Mouse (Mus musculus): ENCODE measurements around the gene Ero1l. TPM values are rescaled to one million over a fixed set of nuclear protein-coding genes. Genes with fewer than 3 reads are reported as not detected.

The Ero1l gene
- polyA plus RNA-seq, 1 experiment from 2014 or later, result 55.6 TPM

DNA sequence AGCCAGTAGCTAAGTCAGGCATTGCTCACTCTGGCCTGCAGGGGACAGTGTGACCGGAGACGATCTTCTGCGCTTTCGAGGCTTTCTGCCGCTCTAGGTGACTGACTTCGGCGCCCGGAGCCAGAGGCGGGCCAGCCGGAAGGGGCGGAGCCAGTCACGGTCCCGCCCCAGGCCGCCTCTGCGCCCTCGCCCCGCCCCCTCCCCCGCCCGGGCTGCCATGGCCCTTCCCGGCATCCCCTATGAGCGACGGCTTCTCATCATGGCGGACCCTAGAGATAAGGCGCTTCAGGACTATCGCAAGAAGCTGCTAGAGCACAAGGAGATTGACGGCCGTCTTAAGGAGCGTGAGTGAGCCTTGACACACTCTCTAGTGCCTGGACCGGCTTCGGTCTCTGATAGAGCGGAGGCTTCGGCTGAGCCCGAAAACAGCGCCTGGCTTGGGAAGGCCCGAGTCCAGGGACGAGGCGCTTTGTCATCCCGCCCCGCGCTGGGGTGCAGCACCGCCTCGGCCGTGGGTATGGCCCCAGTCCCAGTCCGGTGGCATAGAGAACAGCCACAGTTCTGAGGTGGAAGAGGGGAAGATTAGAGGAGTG lies 11.1 kb upstream of the Ero1l start, which contains the start of gene Psmc6:
Gene Psmc6 (plus strand): TSS at position 200 of the 593 bp plus-strand sequence.
- peak within 1 kb of the TSS; percentile 90 for H3K27ac ChIP-seq (replicated peaks)
- ATAC-seq (ENCODE audit: low FRiP score, low TSS enrichment), result peak; percentile 97
- peak within 1 kb of the TSS; percentile 85 for H3K4me3 ChIP-seq (ENCODE audit: low read depth, low read length)
- peak within 1 kb of the TSS; percentile 91 for H3K9ac ChIP-seq (ENCODE audit: low read length)
- no peaks in the 10 kb centered on the region for H3K27me3 ChIP-seq (ENCODE audit: control insufficient read depth, insufficient read depth, low read length)
- 0 out of 2 replicates have a peak, but pooled peaks cover 3% of the 10 kb centered on the region for H3K36me3 ChIP-seq (ENCODE audit: control insufficient read depth, insufficient read depth, low read length)
- H3K4me2 ChIP-seq (replicated peaks; ENCODE audit: low read depth), result peak within 1 kb of the TSS; percentile 55
- H3K4me1 ChIP-seq (replicated peaks; ENCODE audit: control insufficient read depth, insufficient read depth), result no peaks in the 10 kb centered on the region
- DNase-seq (ENCODE audit: low spot score), result peak; percentile 95
- no peaks in the 10 kb centered on the region for H3K9me3 ChIP-seq (ENCODE audit: control insufficient read depth, low read length)
- WGBS, result under 1% methylated on average over 44 of the region's 44 CpGs
- TF ChIP-seq CTCF (IDR thresholded peaks at IDR 0.05; ENCODE audit: low read depth) (peak; percentile 94), EP300 (optimal IDR thresholded peaks at IDR 0.05) (no peak)

DNA sequence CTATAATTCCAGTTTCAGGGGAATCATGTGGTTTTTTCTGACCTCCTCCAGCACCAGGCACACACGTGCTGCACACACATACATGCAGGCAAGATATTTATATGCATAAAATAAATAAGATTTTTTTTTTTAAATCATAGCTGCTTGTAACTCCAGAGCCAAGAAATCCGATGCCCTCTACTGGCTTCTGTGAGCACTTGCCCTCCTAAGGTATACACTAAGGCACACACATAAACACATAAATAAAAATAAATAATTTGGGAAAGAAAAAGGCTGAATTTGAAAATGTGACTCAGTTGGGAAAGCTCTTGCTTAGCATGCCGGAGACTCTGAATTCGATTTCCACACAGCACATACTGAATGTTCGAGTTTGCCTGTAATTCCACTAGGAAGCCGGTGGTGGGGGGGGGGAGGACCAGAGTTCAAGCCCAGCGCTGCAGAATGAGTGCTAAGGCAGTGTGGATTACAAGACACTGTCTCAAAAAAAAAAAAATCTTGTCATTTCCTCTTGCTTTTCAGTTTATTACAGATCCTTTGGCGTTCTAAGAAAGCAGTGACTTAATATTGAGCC lies 10.5 kb upstream of the Ero1l start:
- H3K9me3 ChIP-seq (ENCODE audit: control insufficient read depth, low read length), result no peaks in the 10 kb centered on the region
- peak overlapping the region; percentile 85 for H3K4me3 ChIP-seq (ENCODE audit: low read depth, low read length)
- no peak overlapping the region for H3K27ac ChIP-seq (replicated peaks)
- H3K4me1 ChIP-seq (replicated peaks; ENCODE audit: control insufficient read depth, insufficient read depth), result no peaks in the 10 kb centered on the region
- peak overlapping the region; percentile 48 for H3K4me2 ChIP-seq (replicated peaks; ENCODE audit: low read depth)
- ATAC-seq (ENCODE audit: low FRiP score, low TSS enrichment) (peak; percentile 47; the same call in 1 of the 2 replicates), DNase-seq (ENCODE audit: low spot score) (no peak)
- WGBS, result 10% methylated on average over 8 of the region's 8 CpGs
- H3K36me3 ChIP-seq (ENCODE audit: control insufficient read depth, insufficient read depth, low read length), result 0 out of 2 replicates have a peak, but pooled peaks cover 3% of the 10 kb centered on the region
- no peaks in the 10 kb centered on the region for H3K27me3 ChIP-seq (ENCODE audit: control insufficient read depth, insufficient read depth, low read length)
- H3K9ac ChIP-seq (ENCODE audit: low read length), result no peak overlapping the region
- TF ChIP-seq EP300 (optimal IDR thresholded peaks at IDR 0.05), result no peak
- TF ChIP-seq CTCF (IDR thresholded peaks at IDR 0.05; ENCODE audit: low read depth), result no peak

DNA sequence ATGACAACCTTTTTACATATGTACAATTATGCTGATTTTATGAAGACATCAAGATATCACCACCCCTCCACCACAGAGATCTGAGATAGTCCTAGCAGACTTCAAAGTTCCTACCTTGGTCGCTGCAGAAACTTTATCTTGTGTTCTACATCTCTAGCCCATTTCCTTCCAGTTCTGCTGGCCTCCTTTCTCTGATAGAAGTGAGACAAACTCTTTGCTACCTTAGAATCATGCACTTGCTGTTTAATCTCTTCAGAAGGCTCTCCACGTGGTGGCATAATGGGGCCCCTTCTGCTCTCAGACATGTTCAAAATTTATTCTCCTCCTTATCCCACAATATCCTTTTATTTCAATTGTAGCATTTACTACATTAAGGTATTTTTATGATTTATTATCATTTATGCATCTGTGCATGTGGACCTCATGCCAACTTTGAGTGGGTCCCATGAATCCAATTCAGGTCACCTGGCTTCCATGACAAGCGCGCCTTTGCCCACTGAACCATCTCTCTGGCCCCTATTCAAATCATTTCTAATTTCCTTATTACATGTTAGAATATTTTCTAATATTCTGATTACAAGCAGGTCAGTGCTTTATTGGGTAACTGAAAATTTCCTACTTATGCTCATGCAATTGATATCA lies 9.6 kb upstream of the Ero1l start:
- DNase-seq (ENCODE audit: low spot score), result no peak
- TF ChIP-seq CTCF (IDR thresholded peaks at IDR 0.05; ENCODE audit: low read depth), result no peak
- no peak for TF ChIP-seq EP300 (optimal IDR thresholded peaks at IDR 0.05)
- H3K4me1 ChIP-seq (replicated peaks; ENCODE audit: control insufficient read depth, insufficient read depth), result no peaks in the 10 kb centered on the region
- H3K36me3 ChIP-seq (ENCODE audit: control insufficient read depth, insufficient read depth, low read length), result 0 out of 2 replicates have a peak, but pooled peaks cover 3% of the 10 kb centered on the region
- 86% methylated on average over 4 of the region's 4 CpGs for WGBS
- no peaks in the 10 kb centered on the region for H3K27me3 ChIP-seq (ENCODE audit: control insufficient read depth, insufficient read depth, low read length)
- H3K4me3 ChIP-seq (ENCODE audit: low read depth, low read length), result no peak overlapping the region
- no peak overlapping the region for H3K27ac ChIP-seq (replicated peaks)
- H3K9me3 ChIP-seq (ENCODE audit: control insufficient read depth, low read length), result no peaks in the 10 kb centered on the region
- H3K9ac ChIP-seq (ENCODE audit: low read length), result no peak overlapping the region
- no peak overlapping the region for H3K4me2 ChIP-seq (replicated peaks; ENCODE audit: low read depth)
- ATAC-seq (ENCODE audit: low FRiP score, low TSS enrichment), result no peak

DNA sequence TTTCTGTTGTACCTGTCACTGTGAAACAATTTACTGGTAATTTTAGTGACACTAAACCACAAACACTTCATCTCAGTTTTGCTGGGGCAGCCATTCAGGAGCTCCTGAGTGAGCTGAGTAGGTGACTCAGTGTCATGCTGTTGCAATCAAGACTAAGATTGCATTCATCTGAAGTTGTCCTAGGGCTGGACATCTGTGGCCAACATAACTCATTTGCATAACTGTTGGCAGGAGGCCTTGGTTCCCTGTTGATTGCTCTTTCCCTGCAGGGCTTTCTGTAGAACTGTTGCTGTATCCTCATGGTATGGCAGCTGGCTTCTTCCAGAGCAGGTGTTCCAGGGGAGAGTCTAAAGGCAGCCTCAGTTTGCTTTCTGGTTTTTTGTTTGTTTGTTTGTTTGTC lies 6.9 kb upstream of the Ero1l start:
- ATAC-seq (ENCODE audit: low FRiP score, low TSS enrichment), result peak; percentile 46; the same call in 1 of the 2 replicates
- Histone ChIP-seq H3K9me3 (ENCODE audit: control insufficient read depth, low read length) (no peaks in the 10 kb centered on the region), H3K27me3 (ENCODE audit: control insufficient read depth, insufficient read depth, low read length) (no peaks in the 10 kb centered on the region)

DNA sequence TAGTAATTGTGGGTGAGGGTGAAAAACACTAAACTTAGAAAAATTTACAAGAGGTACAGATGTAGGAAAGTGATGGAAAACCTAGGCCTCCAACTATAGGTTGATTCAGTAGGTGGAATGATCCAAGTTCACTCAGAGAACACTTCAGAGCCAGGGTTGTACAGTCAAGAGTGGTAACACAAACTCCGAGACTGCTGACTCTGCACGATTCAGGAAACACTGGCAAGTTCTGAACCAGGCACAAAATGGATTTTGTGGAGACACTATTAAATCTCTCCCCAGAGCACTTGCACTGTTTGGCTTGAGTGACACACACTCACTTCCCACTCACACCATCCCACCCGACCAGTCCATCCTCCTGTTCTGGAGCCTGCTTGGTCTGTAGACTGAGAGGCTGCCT lies 4.7 kb upstream of the Ero1l start:
- no peaks in the 10 kb centered on the region for H3K36me3 ChIP-seq (ENCODE audit: control insufficient read depth, insufficient read depth, low read length)
- no peaks in the 10 kb centered on the region for H3K27me3 ChIP-seq (ENCODE audit: control insufficient read depth, insufficient read depth, low read length)
- TF ChIP-seq CTCF (IDR thresholded peaks at IDR 0.05; ENCODE audit: low read depth), result no peak
- no peak for TF ChIP-seq EP300 (optimal IDR thresholded peaks at IDR 0.05)
- DNase-seq (ENCODE audit: low spot score), result no peak
- no peak overlapping the region for H3K4me2 ChIP-seq (replicated peaks; ENCODE audit: low read depth)
- no peaks in the 10 kb centered on the region for H3K4me1 ChIP-seq (replicated peaks; ENCODE audit: control insufficient read depth, insufficient read depth)
- no peaks in the 10 kb centered on the region for H3K9me3 ChIP-seq (ENCODE audit: control insufficient read depth, low read length)
- no peak overlapping the region for H3K4me3 ChIP-seq (ENCODE audit: low read depth, low read length)
- no peak overlapping the region for H3K27ac ChIP-seq (replicated peaks)
- no peak overlapping the region for H3K9ac ChIP-seq (ENCODE audit: low read length)
- no peak for ATAC-seq (ENCODE audit: low FRiP score, low TSS enrichment)
- WGBS, result 72% methylated on average over 3 of the region's 3 CpGs

More for the DNA sequence above, 6.9 kb upstream of the Ero1l start:
- no peaks in the 10 kb centered on the region for H3K36me3 ChIP-seq (ENCODE audit: control insufficient read depth, insufficient read depth, low read length)
- DNase-seq (ENCODE audit: low spot score), result peak; percentile 30
- H3K4me3 ChIP-seq (ENCODE audit: low read depth, low read length), result no peak overlapping the region
- H3K9ac ChIP-seq (ENCODE audit: low read length), result no peak overlapping the region
- H3K27ac ChIP-seq (replicated peaks), result no peak overlapping the region
- H3K4me1 ChIP-seq (replicated peaks; ENCODE audit: control insufficient read depth, insufficient read depth), result no peaks in the 10 kb centered on the region
- H3K4me2 ChIP-seq (replicated peaks; ENCODE audit: low read depth), result no peak overlapping the region
- TF ChIP-seq CTCF (IDR thresholded peaks at IDR 0.05; ENCODE audit: low read depth) (no peak), EP300 (optimal IDR thresholded peaks at IDR 0.05) (no peak)

DNA sequence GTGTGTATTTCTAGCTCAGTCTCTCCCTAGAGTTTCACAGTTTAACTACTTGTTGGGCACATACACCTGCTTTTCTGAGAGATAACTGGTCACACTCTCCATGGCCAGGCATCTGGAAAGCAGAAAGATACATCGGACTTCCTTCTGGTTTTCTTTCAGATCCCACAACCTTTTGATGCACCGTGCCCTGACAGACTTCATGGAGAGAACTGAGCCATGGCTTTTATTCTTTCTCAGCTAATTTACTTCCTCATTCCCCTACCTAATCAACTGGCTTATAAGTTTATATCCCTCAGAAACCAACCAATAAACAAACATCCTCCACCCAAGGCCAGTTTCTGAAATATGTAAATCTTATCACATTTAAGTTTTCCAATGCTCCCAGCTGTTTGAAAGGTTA lies 3.9 kb upstream of the Ero1l start:
- no peaks in the 10 kb centered on the region for H3K4me1 ChIP-seq (replicated peaks; ENCODE audit: control insufficient read depth, insufficient read depth)
- H3K27me3 ChIP-seq (ENCODE audit: control insufficient read depth, insufficient read depth, low read length), result no peaks in the 10 kb centered on the region
- no peak for DNase-seq (ENCODE audit: low spot score)
- H3K9ac ChIP-seq (ENCODE audit: low read length), result no peak overlapping the region
- H3K36me3 ChIP-seq (ENCODE audit: control insufficient read depth, insufficient read depth, low read length), result no peaks in the 10 kb centered on the region
- H3K27ac ChIP-seq (replicated peaks), result no peak overlapping the region
- H3K9me3 ChIP-seq (ENCODE audit: control insufficient read depth, low read length), result no peaks in the 10 kb centered on the region
- ATAC-seq (ENCODE audit: low FRiP score, low TSS enrichment), result no peak
- no peak overlapping the region for H3K4me2 ChIP-seq (replicated peaks; ENCODE audit: low read depth)
- H3K4me3 ChIP-seq (ENCODE audit: low read depth, low read length), result no peak overlapping the region
- WGBS, result 85% methylated on average over 2 of the region's 2 CpGs
- no peak for TF ChIP-seq EP300 (optimal IDR thresholded peaks at IDR 0.05)
- TF ChIP-seq CTCF (IDR thresholded peaks at IDR 0.05; ENCODE audit: low read depth), result no peak
